Mouse (Mus musculus): ENCODE data around the gene B230217C12Rik.

- TF ChIP-seq POLR2A (IDR thresholded peaks at IDR 0.05; ENCODE audit: control insufficient read depth, low read depth, low read length) (peak; percentile 47; the same call in 1 of the 2 replicates), CTCF (IDR thresholded peaks at IDR 0.05; ENCODE audit: control insufficient read depth, insufficient read depth, insufficient replicate concordance, low read depth, low read length) (no peak)
These were observed 546 bp downstream of the B230217C12Rik start for GRCm38 (mm10) chr11:97840991-97841661.

All from testis, adult 2 months (tissue).